Mouse (Mus musculus) MEL (cell line): ENCODE data around the gene Ctsa. TPM values are rescaled to one million over a fixed set of nuclear protein-coding genes. Genes with fewer than 3 reads are reported as not detected.

Source experiments
- DNase-seq: peaks from one replicate; pipeline ENCODE4 v3.0.0; 2011; ENCODE audit warnings: low read depth, low spot score
- H3K27ac ChIP-seq: 2 replicates; pipeline ENCODE4 v1.5.1; 2012; ENCODE audit warnings: low read depth, mild to moderate bottlenecking, control low read depth, low read length, moderate library complexity; ENCODE audit not compliant: control insufficient read depth
- H3K27me3 ChIP-seq, 2 experiments: fragments of 150-350 bp in 1 of 2; sonication (generic) in 1 of 2; 2 replicates each; pipeline ENCODE4 v1.6.1; 2012; ENCODE audit warnings: low read length in 2 of 2, mild to moderate bottlenecking in 2 of 2, improper control_type of control experiment in 1 of 2, moderate library complexity in 1 of 2; ENCODE audit not compliant: insufficient read depth in 2 of 2, control insufficient read depth in 1 of 2
- H3K36me3 ChIP-seq, 2 experiments: 2 replicates each; pipeline ENCODE4 v1.6.1; 2012 to 2014; ENCODE audit warnings: low read length in 2 of 2, improper control_type of control experiment in 1 of 2, inconsistent platforms in 1 of 2, mild to moderate bottlenecking in 1 of 2; ENCODE audit not compliant: insufficient read depth in 2 of 2, control insufficient read depth in 1 of 2
- H3K4me1 ChIP-seq, 2 experiments: fragments of 150-350 bp in 1 of 2; sonication (generic) in 1 of 2; 2 replicates each; pipeline ENCODE4 v1.6.1; 2012; ENCODE audit warnings: low read length in 2 of 2, improper control_type of control experiment in 1 of 2, mild to moderate bottlenecking in 1 of 2; ENCODE audit not compliant: insufficient read depth in 2 of 2, control insufficient read depth in 1 of 2
- H3K4me3 ChIP-seq, 2 experiments: fragments of 150-350 bp in 1 of 2; sonication (generic) in 1 of 2; 2 replicates each; pipeline ENCODE4 v1.5.1; 2012; ENCODE audit warnings: low read depth in 2 of 2, low read length in 2 of 2, mild to moderate bottlenecking in 2 of 2, moderate library complexity in 2 of 2, control low read depth in 1 of 2, improper control_type of control experiment in 1 of 2; ENCODE audit not compliant: control insufficient read depth in 1 of 2, insufficient read depth in 1 of 2
- H3K79me2 ChIP-seq: 2 replicates; pipeline ENCODE4 v1.6.1; 2012; ENCODE audit warnings: mild to moderate bottlenecking, low read length, moderate library complexity; ENCODE audit not compliant: control insufficient read depth, poor library complexity, insufficient read depth
- H3K9ac ChIP-seq: 2 replicates; pipeline ENCODE4 v1.6.1; 2012; ENCODE audit warnings: low read depth, mild to moderate bottlenecking, control low read depth, low read length, moderate library complexity; ENCODE audit not compliant: control insufficient read depth, poor library complexity, severe bottlenecking
- H3K9me3 ChIP-seq: fragments of 150-350 bp; sonication (generic); replicated peaks from 2 replicates; pipeline ENCODE4 v1.6.1; 2012; ENCODE audit warnings: mild to moderate bottlenecking, low read length, improper control_type of control experiment, moderate library complexity; ENCODE audit not compliant: insufficient read depth
- CHD1 ChIP-seq: IDR thresholded peaks from 2 replicates; pipeline ENCODE4 v1.6.1; 2012; ENCODE audit warnings: low read depth, mild to moderate bottlenecking, inconsistent platforms, low read length, improper control_type of control experiment
- CHD2 ChIP-seq: IDR thresholded peaks from 2 replicates; pipeline ENCODE4 v1.6.1; 2011; ENCODE audit warnings: low read length, improper control_type of control experiment
- CTCF ChIP-seq, 3 experiments: IDR thresholded peaks in 2 of 3; conservative IDR thresholded peaks in 1 of 3; 2 replicates each; pipeline ENCODE4 v1.5.1; 2011 to 2012; ENCODE audit warnings: low read length in 3 of 3, low read depth in 2 of 3, mild to moderate bottlenecking in 2 of 3, improper control_type of control experiment in 1 of 3, inconsistent platforms in 1 of 3, mixed read lengths in 1 of 3, moderate library complexity in 1 of 3; ENCODE audit not compliant: control insufficient read depth in 1 of 3, insufficient read depth in 1 of 3, poor library complexity in 1 of 3, severe bottlenecking in 1 of 3
- E2F4 ChIP-seq: IDR thresholded peaks from 2 replicates; pipeline ENCODE4 v1.6.1; 2011; ENCODE audit warnings: low read depth, low read length, improper control_type of control experiment, borderline replicate concordance
- ELF1 ChIP-seq: IDR thresholded peaks from 2 replicates; pipeline ENCODE4 v1.6.1; 2014; ENCODE audit warnings: low read depth, mild to moderate bottlenecking, inconsistent platforms, low read length, improper control_type of control experiment, moderate library complexity
- ETS1 ChIP-seq: IDR thresholded peaks from 2 replicates; pipeline ENCODE4 v1.6.1; 2012; ENCODE audit warnings: low read depth, mild to moderate bottlenecking, inconsistent platforms, low read length, improper control_type of control experiment, moderate library complexity
- GABPA ChIP-seq: IDR thresholded peaks from 2 replicates; pipeline ENCODE4 v1.6.1; 2012; ENCODE audit warnings: low read depth, mild to moderate bottlenecking, inconsistent platforms, low read length, improper control_type of control experiment, moderate library complexity
- GATA1 ChIP-seq: IDR thresholded peaks from 2 replicates; pipeline ENCODE4 v1.6.1; 2011; ENCODE audit warnings: low read depth, low read length, improper control_type of control experiment
- HCFC1 ChIP-seq: IDR thresholded peaks from 2 replicates; pipeline ENCODE4 v1.6.1; 2012; ENCODE audit warnings: low read depth, mild to moderate bottlenecking, inconsistent platforms, low read length, improper control_type of control experiment, moderate library complexity
- MAFK ChIP-seq: IDR thresholded peaks from 2 replicates; pipeline ENCODE4 v1.6.1; 2011; ENCODE audit warnings: low read depth, mild to moderate bottlenecking, low read length, improper control_type of control experiment, borderline replicate concordance
- MAZ ChIP-seq: IDR thresholded peaks from 2 replicates; pipeline ENCODE4 v1.6.1; 2012; ENCODE audit warnings: low read depth, mild to moderate bottlenecking, inconsistent platforms, low read length, improper control_type of control experiment
- MXI1 ChIP-seq: IDR thresholded peaks from 2 replicates; pipeline ENCODE4 v1.6.1; 2011; ENCODE audit warnings: mild to moderate bottlenecking, low read depth, low read length, improper control_type of control experiment
- MYB ChIP-seq: IDR thresholded peaks from 2 replicates; pipeline ENCODE4 v1.6.1; 2011; ENCODE audit warnings: mild to moderate bottlenecking, low read depth, low read length, improper control_type of control experiment
- MYC ChIP-seq: IDR thresholded peaks from 2 replicates; pipeline ENCODE4 v1.6.1; 2011; ENCODE audit warnings: low read depth, mild to moderate bottlenecking, low read length, improper control_type of control experiment, moderate library complexity
- NELFE ChIP-seq: IDR thresholded peaks from 2 replicates; pipeline ENCODE4 v1.6.1; 2011; ENCODE audit warnings: low read depth, low read length, improper control_type of control experiment
- NRF1 ChIP-seq: IDR thresholded peaks from 2 replicates; pipeline ENCODE4 v1.6.1; 2014; ENCODE audit warnings: low read depth, mild to moderate bottlenecking, inconsistent platforms, low read length, improper control_type of control experiment, moderate library complexity; ENCODE audit not compliant: poor library complexity, insufficient read depth, severe bottlenecking
- POLR2A ChIP-seq, 2 experiments: IDR thresholded peaks; 2 replicates each; pipeline ENCODE4 v1.6.1; 2011 to 2012; ENCODE audit warnings: low read length in 2 of 2, mild to moderate bottlenecking in 2 of 2, control low read depth in 1 of 2, improper control_type of control experiment in 1 of 2, low read depth in 1 of 2, moderate library complexity in 1 of 2; ENCODE audit not compliant: control insufficient read depth in 1 of 2, insufficient read depth in 1 of 2, poor library complexity in 1 of 2
- POLR2AphosphoS2 ChIP-seq: IDR thresholded peaks from 2 replicates; pipeline ENCODE4 v1.6.1; 2011; ENCODE audit warnings: low read length, improper control_type of control experiment
- POLR2AphosphoS5 ChIP-seq: IDR thresholded peaks from 2 replicates; pipeline ENCODE4 v1.6.1; 2012; ENCODE audit warnings: low read depth, borderline replicate concordance, mild to moderate bottlenecking, inconsistent platforms, low read length, moderate library complexity, mixed read lengths
- RCOR1 ChIP-seq: IDR thresholded peaks from 2 replicates; pipeline ENCODE4 v1.6.1; 2012; ENCODE audit warnings: low read depth, mild to moderate bottlenecking, inconsistent platforms, low read length, improper control_type of control experiment
- SIN3A ChIP-seq: IDR thresholded peaks from 2 replicates; pipeline ENCODE4 v1.6.1; 2012; ENCODE audit warnings: low read length, improper control_type of control experiment, inconsistent platforms
- SMC3 ChIP-seq: IDR thresholded peaks from 2 replicates; pipeline ENCODE4 v1.6.1; 2011; ENCODE audit warnings: low read depth, low read length, improper control_type of control experiment
- TAL1 ChIP-seq: IDR thresholded peaks from 2 replicates; pipeline ENCODE4 v1.6.1; 2012; ENCODE audit warnings: mild to moderate bottlenecking, inconsistent platforms, low read length, moderate library complexity, mixed read lengths
- TBP ChIP-seq: IDR thresholded peaks from 2 replicates; pipeline ENCODE4 v1.8.0; 2011; ENCODE audit warnings: low read depth, low read length, improper control_type of control experiment
- TCF12 ChIP-seq: IDR thresholded peaks from 2 replicates; pipeline ENCODE4 v1.6.1; 2014; ENCODE audit warnings: low read depth, mild to moderate bottlenecking, inconsistent platforms, low read length, improper control_type of control experiment, moderate library complexity
- USF2 ChIP-seq, 2 experiments: IDR thresholded peaks; 2 replicates each; pipeline ENCODE4 v1.6.1; 2011 to 2012; ENCODE audit warnings: improper control_type of control experiment in 2 of 2, low read length in 2 of 2, borderline replicate concordance in 1 of 2, inconsistent platforms in 1 of 2, low read depth in 1 of 2, mild to moderate bottlenecking in 1 of 2; ENCODE audit not compliant: insufficient read depth in 1 of 2
- ZC3H11A ChIP-seq: IDR thresholded peaks from 2 replicates; pipeline ENCODE4 v1.6.1; 2012; ENCODE audit warnings: low read depth, mild to moderate bottlenecking, inconsistent platforms, low read length, improper control_type of control experiment
- ZKSCAN1 ChIP-seq: IDR thresholded peaks from 2 replicates; pipeline ENCODE4 v1.6.1; 2012; ENCODE audit warnings: low read depth, mild to moderate bottlenecking, inconsistent platforms, low read length, improper control_type of control experiment, moderate library complexity
- ZMIZ1 ChIP-seq: IDR thresholded peaks from 2 replicates; pipeline ENCODE4 v1.6.1; 2012; ENCODE audit warnings: low read depth, mild to moderate bottlenecking, inconsistent platforms, low read length, improper control_type of control experiment, moderate library complexity
- polyA plus RNA-seq, 2 experiments: library from polyadenylated mRNA; stranded (reverse) in 1 of 2; unstranded in 1 of 2; fragments of >175 nt in 1 of 2; fragments of >200 nt in 1 of 2; gene quantifications; 2 replicates each; pipeline versions ENCODE4 v1.2.1 to v1.2.4; 2012; ENCODE audit warnings: low replicate concordance in 2 of 2, low read depth in 1 of 2; ENCODE audit not compliant: insufficient read length in 2 of 2, insufficient read depth in 1 of 2, missing spikeins in 1 of 2
- total RNA-seq: library from RNA; depleted of rRNA; stranded (reverse); fragments of 300-350 nt; gene quantifications from 2 replicates; pipeline ENCODE4 v1.2.3, GENCODE M21; 2012

Gene Ctsa
- total and polyA plus RNA-seq, 3 experiments: 50.5 to 87.7 TPM; not detected in 1

- Histone ChIP-seq H3K27ac (peak overlapping the region; percentile 79), H3K9ac (peak overlapping the region; percentile 86), H3K4me3 (peak overlapping the region; percentile 71 to 78), H3K36me3 (peaks cover 0 to 18% of the 10 kb centered on the region in 2 experiments; a peak in 3 of 4 replicates), H3K9me3 (no peaks in the 10 kb centered on the region), H3K27me3 (no peaks in the 10 kb centered on the region), H3K79me2 (peaks cover 30% of the 10 kb centered on the region), H3K4me1 (peaks cover 7 to 17% of the 10 kb centered on the region in 2 experiments; a peak in 3 of 4 replicates)
- TF ChIP-seq USF2 (IDR thresholded peaks at IDR 0.05; ENCODE audit: borderline replicate concordance in 1 of 2, insufficient read depth in 1 of 2, low read depth in 1 of 2, low read length in 2 of 2): no peak
- TF ChIP-seq TCF12: no peak
- TF ChIP-seq MAFK: no peak
- TF ChIP-seq CTCF (IDR thresholded peaks at IDR 0.05 in 2 of 3, conservative IDR thresholded peaks at IDR 0.05 in 1 of 3; ENCODE audit: control insufficient read depth in 1 of 3, insufficient read depth in 1 of 3, low read depth in 2 of 3, low read length in 3 of 3, poor library complexity in 1 of 3, severe bottlenecking in 1 of 3): no peak
- no peak for TF ChIP-seq ELF1
- TF ChIP-seq MYB: no peak
- no peak for TF ChIP-seq SIN3A
- no peak for TF ChIP-seq GATA1
- TF ChIP-seq RCOR1: no peak
- TF ChIP-seq GABPA: no peak
- no peak for TF ChIP-seq E2F4
- no peak for TF ChIP-seq NRF1
- no peak for TF ChIP-seq ZC3H11A
- no peak for TF ChIP-seq MXI1
- DNase-seq: peak; percentile 55
Observed at GRCm38 (mm10) chr2:164803921-164804313, 28.8 kb upstream of the Ctsa start.

GRCm38 (mm10) chr2:164804533-164805331, 27.9 kb upstream of the Ctsa start, which contains the start of the genes Acot8 and Zswim3:
TSS of gene Acot8 (minus strand) at chr2:164804882.
TSS of gene Zswim3 (plus strand) at chr2:164805098.
- Histone ChIP-seq H3K9ac (peak within 1 kb of the TSS; percentile 90), H3K36me3 (peaks cover 0 to 18% of the 10 kb centered on the region in 2 experiments; a peak in 3 of 4 replicates), H3K27me3 (no peaks in the 10 kb centered on the region), H3K79me2 (peaks cover 30% of the 10 kb centered on the region), H3K9me3 (no peaks in the 10 kb centered on the region), H3K27ac (peak within 1 kb of the TSS; percentile 97), H3K4me1 (peaks cover 7 to 17% of the 10 kb centered on the region in 2 experiments; a peak in 3 of 4 replicates), H3K4me3 (peak within 1 kb of the TSS; percentile 71 to 90)
- DNase-seq: peak; percentile 100
- peak; percentile 71 for TF ChIP-seq MYB
- TF ChIP-seq POLR2AphosphoS2: peak; percentile 97
- peak; percentile 7; the same call in 1 of the 2 replicates for TF ChIP-seq TCF12
- TF ChIP-seq ZKSCAN1: no peak
- TF ChIP-seq NRF1: 0 out of 2 replicates have a peak, but pooled peaks have one; percentile 39
- TF ChIP-seq ELF1: peak; percentile 92
- peak; percentile 99 for TF ChIP-seq NELFE
- peak; percentile 54; the same call in 1 of the 2 replicates for TF ChIP-seq MAZ
- TF ChIP-seq TBP: peak; percentile 98
- no peak; the same call in 1 of the 2 replicates for TF ChIP-seq RCOR1
- peak; percentile 87 to 99 for TF ChIP-seq POLR2A (IDR thresholded peaks at IDR 0.05; ENCODE audit: control insufficient read depth in 1 of 2, insufficient read depth in 1 of 2, low read depth in 1 of 2, low read length in 2 of 2, poor library complexity in 1 of 2)
- TF ChIP-seq TAL1: no peak
- peak; percentile 93 for TF ChIP-seq CHD2
- TF ChIP-seq SMC3: no peak
- no peak for TF ChIP-seq CHD1
- TF ChIP-seq ETS1: peak; percentile 8; the same call in 1 of the 2 replicates
- peak; percentile 82 for TF ChIP-seq MXI1
- TF ChIP-seq MAFK: no peak
- TF ChIP-seq POLR2AphosphoS5: peak; percentile 31; the same call in 1 of the 2 replicates
- peak; percentile 62; the same call in 1 of the 2 replicates for TF ChIP-seq MYC
- TF ChIP-seq ZMIZ1: peak; percentile 98
- TF ChIP-seq SIN3A: peak; percentile 83; the same call in 1 of the 2 replicates
- peak; percentile 89 for TF ChIP-seq HCFC1
